Mouse (Mus musculus) heart, postnatal 0 days (tissue): Measurements from ENCODE around the gene Lelp1.

ENCODE experiments used
- CTCF ChIP-seq: IDR thresholded peaks from 2 replicates; pipeline ENCODE4 v1.5.1; 2016; ENCODE audit warnings: antibody characterized with exemption, control low read depth, low read depth
- EP300 ChIP-seq: IDR thresholded peaks from 2 replicates; pipeline ENCODE4 v1.6.1; 2016; ENCODE audit warnings: antibody characterized with exemption, low read depth

- TF ChIP-seq EP300 (no peak), CTCF (no peak)
Observed at GRCm38 (mm10) chr3:92176880-92177279, 34.3 kb upstream of the Lelp1 start.
